Mouse (Mus musculus): ENCODE results near the gene Ncoa7.

The Ncoa7 gene

DNA sequence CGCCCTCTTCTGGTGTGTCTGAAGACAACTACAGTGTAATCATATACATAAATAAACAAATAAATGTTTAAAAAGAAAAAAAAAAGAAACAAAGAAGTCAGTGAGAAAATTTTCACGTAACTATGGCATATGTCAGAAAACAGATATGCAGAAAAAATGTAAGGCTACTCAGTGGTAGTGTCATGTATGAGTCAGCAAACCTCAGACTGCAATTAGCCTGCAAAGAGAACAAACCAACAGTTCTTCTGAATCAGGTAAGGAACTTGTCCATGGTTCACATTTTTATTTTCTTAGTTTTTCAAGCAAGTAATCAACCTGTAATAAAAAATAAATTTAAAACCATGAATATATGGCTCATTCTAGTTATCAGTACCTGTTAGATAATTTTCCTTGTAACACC lies 195.0 kb downstream of the Ncoa7 start:
- TF ChIP-seq GATA4 (IDR thresholded peaks at IDR 0.05; ENCODE audit: insufficient replicate concordance, low read length) = no peak

GRCm38 (mm10) chr10:30600542-30600966 lies 202.6 kb downstream of the Ncoa7 start, which contains the start of gene Trmt11:
Trmt11 (minus strand) TSS chr10:30600749.
- TF ChIP-seq GATA4 (IDR thresholded peaks at IDR 0.05; ENCODE audit: insufficient replicate concordance, low read length) = peak; percentile 68; the same call in 1 of the 2 replicates

- TF ChIP-seq GATA4 (IDR thresholded peaks at IDR 0.05; ENCODE audit: insufficient replicate concordance, low read length) = no peak
Observed at GRCm38 (mm10) chr10:30600094-30600534, 203.0 kb downstream of the Ncoa7 start.

- no peak for TF ChIP-seq GATA4 (IDR thresholded peaks at IDR 0.05; ENCODE audit: insufficient replicate concordance, low read length)
Observed at GRCm38 (mm10) chr10:30587037-30587436, 216.1 kb downstream of the Ncoa7 start.

DNA sequence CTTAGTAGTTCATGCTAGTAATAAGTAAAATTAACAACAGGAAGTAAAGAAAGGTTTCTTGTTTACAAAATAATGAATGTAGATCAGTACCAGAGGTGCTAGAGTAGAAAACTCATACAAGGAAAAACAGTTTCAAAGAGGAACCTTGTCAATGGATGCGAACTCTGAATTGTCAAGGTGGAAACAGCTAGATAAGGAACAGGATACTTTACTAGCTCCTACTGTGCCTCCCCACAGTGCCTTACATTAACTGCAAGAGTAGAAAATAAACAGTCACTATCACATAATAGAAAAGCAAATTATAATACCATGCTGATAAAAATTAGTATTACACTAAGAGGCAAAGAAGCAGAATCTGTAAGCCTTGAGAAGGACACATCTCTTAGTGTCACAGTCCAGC lies 217.4 kb downstream of the Ncoa7 start:
- no peak for TF ChIP-seq GATA4 (IDR thresholded peaks at IDR 0.05; ENCODE audit: insufficient replicate concordance, low read length)

Measured in liver, adult (tissue).